ENCODE assay signal across 18 mouse cellular contexts in genomic region chr15:25893327-25893726, GRCm38 (mm10). TPM values are rescaled to one million over a fixed set of nuclear protein-coding genes. Genes with fewer than 3 reads are reported as not detected.
DNase-seq lines count a peak whose midpoint lies in the region; ATAC-seq and TF ChIP-seq lines count a peak whose summit lies in the region.
"Had no signal": no experiment of that assay in that cellular context is flagged by ENCODE, and none has a peak within 500 bp of the region (broad histone marks: within the 10 kb centered on the region; RNA-seq: fewer than 3 reads in every experiment).

No protein-coding gene starts in this region.

- peak; percentile 29 for DNase-seq in embryo, embryonic 11 days
- no peak for DNase-seq in embryo, embryonic 10 days (ENCODE audit: low spot score)
- no peak for DNase-seq in kidney, adult 2 months
- DNase-seq in midbrain, postnatal 0 days (ENCODE audit: low spot score): peak; percentile 43
- DNase-seq in midbrain, embryonic 14.5 days: no peak
- DNase-seq in testis, postnatal 14 days (ENCODE audit: low spot score): no peak
- DNase-seq: adrenal gland, adult 2 months; gastrocnemius, postnatal 25 days; right cerebral cortex, adult 18-20 months; spleen, adult 18-20 months had no signal

- H3K4me2 ChIP-seq in kidney, embryonic 16.5 days (replicated peaks; ENCODE audit: low read depth, low read length): no peak overlapping the region
- H3K4me2 ChIP-seq in midbrain, postnatal 0 days (ENCODE audit: low read depth, low read length, poor library complexity, severe bottlenecking): no peak overlapping the region
- no peak overlapping the region for H3K4me2 ChIP-seq in midbrain, embryonic 14.5 days (ENCODE audit: low read length)
- H3K4me2 ChIP-seq in neural tube, embryonic 15.5 days: no peak overlapping the region
- H3K4me2 ChIP-seq: embryonic facial prominence, embryonic 15.5 days; heart, embryonic 11.5 days; limb, embryonic 15.5 days; midbrain, embryonic 12.5 days; neural tube, embryonic 12.5 days had no signal

- H3K9ac ChIP-seq in kidney, embryonic 16.5 days (replicated peaks; ENCODE audit: low read length): no peak overlapping the region
- no peak overlapping the region for H3K9ac ChIP-seq in midbrain, postnatal 0 days (replicated peaks; ENCODE audit: low read length, poor library complexity, severe bottlenecking)
- H3K9ac ChIP-seq in midbrain, embryonic 14.5 days (replicated peaks; ENCODE audit: low read length): no peak overlapping the region
- no peak overlapping the region for H3K9ac ChIP-seq in neural tube, embryonic 15.5 days (replicated peaks)
- H3K9ac ChIP-seq: embryonic facial prominence, embryonic 15.5 days; limb, embryonic 15.5 days; midbrain, embryonic 12.5 days; neural tube, embryonic 12.5 days had no signal

- WGBS in kidney, embryonic 16.5 days: 15% methylated on average over 2 of the region's 2 CpGs
- 43% methylated on average over 2 of the region's 2 CpGs for WGBS in kidney, adult 2 months
- 61% methylated on average over 2 of the region's 2 CpGs for WGBS in midbrain, postnatal 0 days
- WGBS in midbrain, embryonic 14.5 days: 33% methylated on average over 2 of the region's 2 CpGs
- 7% methylated on average over 2 of the region's 2 CpGs for WGBS in neural tube, embryonic 15.5 days

- H3K4me3 ChIP-seq in kidney, embryonic 16.5 days (ENCODE audit: low read length): no peak overlapping the region
- H3K4me3 ChIP-seq in kidney, adult 2 months (ENCODE audit: insufficient read depth, low read depth, low read length): no peak overlapping the region
- H3K4me3 ChIP-seq in midbrain, postnatal 0 days (ENCODE audit: low read depth, low read length): no peak overlapping the region
- H3K4me3 ChIP-seq in midbrain, embryonic 14.5 days (replicated peaks; ENCODE audit: low read depth, low read length): no peak overlapping the region
- no peak overlapping the region for H3K4me3 ChIP-seq in neural tube, embryonic 15.5 days (replicated peaks)
- H3K4me3 ChIP-seq: embryonic facial prominence, embryonic 15.5 days; limb, embryonic 15.5 days; midbrain, embryonic 12.5 days; neural tube, embryonic 12.5 days had no signal

- H3K36me3 ChIP-seq in kidney, embryonic 16.5 days (ENCODE audit: insufficient read depth, low read length): no peaks in the 10 kb centered on the region
- no peaks in the 10 kb centered on the region for H3K36me3 ChIP-seq in kidney, adult 2 months (ENCODE audit: control insufficient read depth, insufficient read depth, low read length)
- peaks cover 2% of the 10 kb centered on the region; the same call in 1 of the 2 replicates for H3K36me3 ChIP-seq in midbrain, postnatal 0 days (ENCODE audit: insufficient read depth, low read length)
- H3K36me3 ChIP-seq in midbrain, embryonic 14.5 days (ENCODE audit: control insufficient read depth, insufficient read depth, low read length): no peaks in the 10 kb centered on the region
- 0 out of 2 replicates have a peak, but pooled peaks cover 5% of the 10 kb centered on the region for H3K36me3 ChIP-seq in neural tube, embryonic 15.5 days
- H3K36me3 ChIP-seq: embryonic facial prominence, embryonic 15.5 days; limb, embryonic 15.5 days; midbrain, embryonic 12.5 days; neural tube, embryonic 12.5 days had no signal

- TF ChIP-seq POLR2A in kidney, adult 2 months (IDR thresholded peaks at IDR 0.05; ENCODE audit: low read depth, low read length): no peak

- 0 out of 2 replicates have a peak overlapping the region, but pooled peaks have one; percentile 7 for H3K27ac ChIP-seq in kidney, embryonic 16.5 days (ENCODE audit: low read length)
- H3K27ac ChIP-seq in kidney, adult 2 months (ENCODE audit: insufficient read depth, low read depth, low read length): no peak overlapping the region
- H3K27ac ChIP-seq in midbrain, postnatal 0 days (ENCODE audit: low read depth, low read length): no peak overlapping the region
- H3K27ac ChIP-seq in midbrain, embryonic 14.5 days (replicated peaks; ENCODE audit: low read depth, low read length): no peak overlapping the region
- H3K27ac ChIP-seq in neural tube, embryonic 15.5 days (replicated peaks): no peak overlapping the region
- H3K27ac ChIP-seq: embryonic facial prominence, embryonic 15.5 days; limb, embryonic 15.5 days; midbrain, embryonic 12.5 days; neural tube, embryonic 12.5 days had no signal

- no peaks in the 10 kb centered on the region for H3K9me3 ChIP-seq in kidney, embryonic 16.5 days (ENCODE audit: low read length)
- no peaks in the 10 kb centered on the region for H3K9me3 ChIP-seq in midbrain, postnatal 0 days (ENCODE audit: low read length)
- H3K9me3 ChIP-seq in midbrain, embryonic 14.5 days (ENCODE audit: control insufficient read depth, low read length): no peaks in the 10 kb centered on the region
- H3K9me3 ChIP-seq in neural tube, embryonic 15.5 days (replicated peaks): no peaks in the 10 kb centered on the region
- H3K9me3 ChIP-seq: embryonic facial prominence, embryonic 15.5 days; limb, embryonic 15.5 days; midbrain, embryonic 12.5 days; neural tube, embryonic 12.5 days had no signal

- H3K4me1 ChIP-seq in kidney, embryonic 16.5 days (ENCODE audit: insufficient read depth, low read length): 0 out of 2 replicates have a peak, but pooled peaks cover 4% of the 10 kb centered on the region
- peaks cover 20% of the 10 kb centered on the region for H3K4me1 ChIP-seq in kidney, adult 2 months (ENCODE audit: control insufficient read depth, insufficient read depth, low read length)
- no peaks in the 10 kb centered on the region for H3K4me1 ChIP-seq in midbrain, postnatal 0 days (ENCODE audit: insufficient read depth, low read length)
- H3K4me1 ChIP-seq in midbrain, embryonic 14.5 days (ENCODE audit: control insufficient read depth, insufficient read depth, low read length): no peaks in the 10 kb centered on the region
- H3K4me1 ChIP-seq in neural tube, embryonic 15.5 days: no peaks in the 10 kb centered on the region
- H3K4me1 ChIP-seq: limb, embryonic 15.5 days; midbrain, embryonic 12.5 days; neural tube, embryonic 12.5 days had no signal

- H3K27me3 ChIP-seq in kidney, embryonic 16.5 days (ENCODE audit: insufficient read depth, low read length): no peaks in the 10 kb centered on the region
- H3K27me3 ChIP-seq in kidney, adult 2 months (replicated peaks; ENCODE audit: control insufficient read depth, insufficient read depth, low read length): no peaks in the 10 kb centered on the region
- H3K27me3 ChIP-seq in midbrain, postnatal 0 days (ENCODE audit: insufficient read depth, low read length): no peaks in the 10 kb centered on the region
- no peaks in the 10 kb centered on the region for H3K27me3 ChIP-seq in midbrain, embryonic 14.5 days (ENCODE audit: control insufficient read depth, insufficient read depth, low read length)
- H3K27me3 ChIP-seq in neural tube, embryonic 15.5 days (replicated peaks): no peaks in the 10 kb centered on the region
- H3K27me3 ChIP-seq: embryonic facial prominence, embryonic 15.5 days; limb, embryonic 15.5 days; midbrain, embryonic 12.5 days; neural tube, embryonic 12.5 days had no signal

- peak; percentile 58; the same call in 1 of the 2 replicates for ATAC-seq in kidney, embryonic 16.5 days (ENCODE audit: low FRiP score, low TSS enrichment)
- ATAC-seq in midbrain, postnatal 0 days (ENCODE audit: low FRiP score): peak; percentile 44; the same call in 1 of the 2 replicates
- no peak for ATAC-seq in midbrain, embryonic 14.5 days (ENCODE audit: low FRiP score, low TSS enrichment)
- peak; percentile 66 for ATAC-seq in neural tube, embryonic 15.5 days (ENCODE audit: low FRiP score)
- ATAC-seq: lung, postnatal 0 days had no signal

- TF ChIP-seq CTCF in kidney, adult 2 months (conservative IDR thresholded peaks at IDR 0.05; ENCODE audit: insufficient read depth, insufficient read length, low read depth, low read length): no peak
- no peak for TF ChIP-seq CTCF in midbrain, postnatal 0 days (IDR thresholded peaks at IDR 0.05)

RNA-seq across cellular contexts. Expression of gene Retreg1, which starts 50.3 kb away (rescaled TPM):
- 21.5 and 22.0 TPM in 2 replicates for polyA plus RNA-seq in kidney, embryonic 16.5 days (2015; fragmentation: Nextera tagmentation; extraction: Ambion mirVana)
- 32.1 and 36.0 TPM in 2 replicates for polyA plus RNA-seq in kidney, adult 2 months (2012; rRNA removed)
- 29.0 and 44.6 TPM in 2 replicates for total RNA-seq in midbrain, postnatal 0 days (2014; rRNA removed)
- 21.9 and 28.0 TPM in 2 replicates for polyA plus RNA-seq in midbrain, postnatal 0 days (2015; fragmentation: Nextera tagmentation; extraction: Ambion mirVana)
- polyA plus RNA-seq in midbrain, embryonic 14.5 days (2014; fragmentation: Nextera tagmentation; extraction: Ambion mirVana): 13.6 and 16.7 TPM in 2 replicates
- 15.8 and 16.2 TPM in 2 replicates for polyA plus RNA-seq in neural tube, embryonic 15.5 days (2015; fragmentation: Nextera tagmentation; extraction: Ambion mirVana)

Comparison
In these comparisons a context has a peak if more than half of its experiments do, and no peak if none do; other contexts are left out.
1. DNase-seq: peak in embryo, embryonic 11 days (single experiment) and midbrain, postnatal 0 days (single experiment); none in embryo, embryonic 10 days (single experiment), kidney, adult 2 months (single experiment), midbrain, embryonic 14.5 days (single experiment) and testis, postnatal 14 days (single experiment).